Mouse (Mus musculus) limb, embryonic 10.5 days (tissue): ENCODE results near the gene Cxxc4. TPM values are rescaled to one million over a fixed set of nuclear protein-coding genes. Genes with fewer than 3 reads are reported as not detected.
A peak's percentile ranks its signal among the peaks of the same experiment; 100 is the strongest.

Experiments
- DNase-seq: peaks from one replicate; pipeline ENCODE4 v3.0.0-alpha.2; 2017; ENCODE audit warnings: low spot score
- H3K27ac ChIP-seq: fragments of 300-500 bp; sonication (generic); 2 replicates; pipeline ENCODE4 v1.5.1; 2016; ENCODE audit warnings: mild to moderate bottlenecking
- H3K27me3 ChIP-seq: fragments of 300-500 bp; sonication (generic); 2 replicates; pipeline ENCODE4 v1.6.1; 2016; ENCODE audit warnings: low read depth, mild to moderate bottlenecking; ENCODE audit not compliant: poor library complexity, severe bottlenecking
- H3K36me3 ChIP-seq: fragments of 300-500 bp; sonication (generic); 2 replicates; pipeline ENCODE4 v1.6.1; 2016; ENCODE audit warnings: mild to moderate bottlenecking, moderate library complexity
- H3K4me1 ChIP-seq: fragments of 300-500 bp; sonication (generic); 2 replicates; pipeline ENCODE4 v1.6.1; 2016
- H3K4me3 ChIP-seq: fragments of 300-500 bp; sonication (generic); 2 replicates; pipeline ENCODE4 v1.5.1; 2016; ENCODE audit warnings: mild to moderate bottlenecking, moderate library complexity
- H3K9me3 ChIP-seq: fragments of 300-500 bp; sonication (generic); replicated peaks from 2 replicates; pipeline ENCODE4 v1.6.1; 2016; ENCODE audit warnings: mild to moderate bottlenecking
- WGBS: fragments of 180-500 bp; shearing (Covaris S2); methylation state at CpG from one replicate; pipeline ENCODE4 v1.1.7; 2016; 5-methylcytosine and 5-hydroxymethylcytosine counted together
- microRNA counts: library from miRNA; unstranded; fragments of <30 nt; microRNA quantifications from one replicate; lab custom pipeline; 2017
- microRNA-seq: library from miRNA; unstranded; fragments of <30 nt; microRNA quantifications from one replicate; pipeline ENCODE4, GENCODE M21; 2017
- polyA plus RNA-seq: library from polyadenylated mRNA; unstranded; fragments of >200 nt; fragmentation: Nextera tagmentation; extraction: Ambion mirVana; gene quantifications from 2 replicates; pipeline ENCODE4 v1.2.1, GENCODE M21; 2016

Gene Cxxc4
- polyA plus RNA-seq, 1 experiment from 2014 or later, result 5.4 TPM

DNA sequence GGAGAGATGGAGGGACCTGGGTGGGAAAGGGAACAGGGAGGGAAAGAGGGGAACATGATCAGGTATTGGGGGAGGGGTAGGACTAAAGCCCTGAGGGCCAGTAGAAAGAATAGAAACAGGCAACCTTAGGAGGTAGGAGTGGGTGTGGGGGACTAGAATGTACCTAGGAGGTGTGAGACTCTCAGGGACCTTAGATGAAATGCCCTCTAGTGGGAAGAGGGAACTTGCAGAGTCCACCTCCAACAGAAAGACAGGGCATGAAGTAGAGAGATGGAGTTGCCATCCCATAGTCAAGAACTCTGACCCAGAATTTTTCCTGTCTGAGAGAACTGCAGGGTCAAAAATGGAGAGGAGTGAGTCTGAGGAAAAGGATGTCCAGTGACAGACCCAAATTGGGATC, 43.4 kb downstream of the Cxxc4 start:
- DNase-seq, result no peak
- no peaks in the 10 kb centered on the region for H3K36me3 ChIP-seq
- no peaks in the 10 kb centered on the region for H3K27me3 ChIP-seq

DNA sequence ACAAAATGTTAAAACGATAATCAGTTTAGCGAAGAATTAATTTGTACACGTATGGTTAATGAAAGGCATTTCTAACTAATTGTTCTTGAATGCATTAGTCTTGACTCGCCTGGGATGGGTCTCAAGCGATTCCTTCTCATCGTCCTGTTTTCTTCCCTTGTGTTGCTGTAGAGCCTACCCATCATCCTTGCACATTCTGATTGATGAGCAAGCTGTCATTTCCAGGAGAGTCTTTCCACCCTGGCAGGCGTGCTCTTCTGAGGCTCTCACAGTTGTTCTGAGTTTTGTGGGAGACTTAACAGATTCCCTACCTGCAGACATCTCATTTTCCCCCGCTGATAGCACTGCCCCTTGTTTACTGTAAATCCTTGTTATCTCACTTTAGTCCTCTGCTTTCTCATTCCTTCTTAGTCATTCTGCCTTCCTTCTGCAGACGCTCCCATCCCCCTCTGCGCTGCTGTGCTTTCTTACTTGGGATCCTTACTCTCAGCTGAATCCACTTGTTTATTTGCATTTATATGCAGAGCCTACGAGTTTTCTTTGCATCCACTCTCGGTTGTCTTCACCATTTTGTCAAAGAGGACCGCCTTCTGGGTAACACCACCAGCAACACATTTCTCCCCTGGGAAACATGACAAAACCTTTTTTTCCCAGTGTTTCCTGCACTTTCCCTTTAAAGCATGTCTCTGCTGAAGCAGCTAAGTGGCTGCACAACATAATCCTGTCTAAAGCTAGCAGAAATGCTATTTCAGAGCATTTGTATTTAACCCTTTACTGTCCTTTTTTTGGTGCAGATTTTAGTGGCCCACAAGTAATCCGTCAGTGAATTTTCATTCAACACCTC, 45.5 kb downstream of the Cxxc4 start:
- WGBS, result 32% methylated on average over 14 of the region's 14 CpGs
- Histone ChIP-seq H3K36me3 (no peaks in the 10 kb centered on the region), H3K27ac (no peak overlapping the region), H3K4me3 (no peak overlapping the region), H3K27me3 (no peaks in the 10 kb centered on the region), H3K9me3 (no peaks in the 10 kb centered on the region), H3K4me1 (peaks cover 6% of the 10 kb centered on the region; the same call in 1 of the 2 replicates)
- no peak for DNase-seq

More for the DNA sequence above, 43.4 kb downstream of the Cxxc4 start:
- no peak overlapping the region for H3K4me3 ChIP-seq
- H3K27ac ChIP-seq, result no peak overlapping the region
- peaks cover 6% of the 10 kb centered on the region; the same call in 1 of the 2 replicates for H3K4me1 ChIP-seq
- H3K9me3 ChIP-seq, result no peaks in the 10 kb centered on the region

DNA sequence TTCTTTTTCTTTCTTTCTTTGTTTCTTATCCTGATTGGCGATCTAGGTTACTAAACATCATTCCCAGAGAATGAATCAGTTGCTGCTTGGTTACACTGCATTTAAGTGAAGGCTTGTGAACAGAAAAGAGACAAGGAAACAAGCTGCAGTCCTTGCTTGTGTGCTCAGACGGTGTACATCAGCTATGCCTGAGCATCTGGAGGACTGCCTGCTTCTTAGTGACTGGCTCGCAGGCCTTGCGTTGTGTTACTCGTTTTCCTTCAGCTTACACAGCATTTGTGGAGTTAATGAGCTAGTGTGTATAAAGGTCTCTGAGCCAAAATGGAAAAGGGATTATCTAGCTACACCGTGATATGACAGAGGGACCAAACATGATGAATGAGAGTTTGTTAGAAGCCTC, 58.9 kb downstream of the Cxxc4 start:
- 80% methylated on average over 6 of the region's 6 CpGs for WGBS
- H3K4me1 ChIP-seq, result no peaks in the 10 kb centered on the region
- DNase-seq, result no peak
- H3K4me3 ChIP-seq, result no peak overlapping the region
- H3K9me3 ChIP-seq, result no peaks in the 10 kb centered on the region
- H3K36me3 ChIP-seq, result no peaks in the 10 kb centered on the region
- no peaks in the 10 kb centered on the region for H3K27me3 ChIP-seq
- no peak overlapping the region for H3K27ac ChIP-seq

DNA sequence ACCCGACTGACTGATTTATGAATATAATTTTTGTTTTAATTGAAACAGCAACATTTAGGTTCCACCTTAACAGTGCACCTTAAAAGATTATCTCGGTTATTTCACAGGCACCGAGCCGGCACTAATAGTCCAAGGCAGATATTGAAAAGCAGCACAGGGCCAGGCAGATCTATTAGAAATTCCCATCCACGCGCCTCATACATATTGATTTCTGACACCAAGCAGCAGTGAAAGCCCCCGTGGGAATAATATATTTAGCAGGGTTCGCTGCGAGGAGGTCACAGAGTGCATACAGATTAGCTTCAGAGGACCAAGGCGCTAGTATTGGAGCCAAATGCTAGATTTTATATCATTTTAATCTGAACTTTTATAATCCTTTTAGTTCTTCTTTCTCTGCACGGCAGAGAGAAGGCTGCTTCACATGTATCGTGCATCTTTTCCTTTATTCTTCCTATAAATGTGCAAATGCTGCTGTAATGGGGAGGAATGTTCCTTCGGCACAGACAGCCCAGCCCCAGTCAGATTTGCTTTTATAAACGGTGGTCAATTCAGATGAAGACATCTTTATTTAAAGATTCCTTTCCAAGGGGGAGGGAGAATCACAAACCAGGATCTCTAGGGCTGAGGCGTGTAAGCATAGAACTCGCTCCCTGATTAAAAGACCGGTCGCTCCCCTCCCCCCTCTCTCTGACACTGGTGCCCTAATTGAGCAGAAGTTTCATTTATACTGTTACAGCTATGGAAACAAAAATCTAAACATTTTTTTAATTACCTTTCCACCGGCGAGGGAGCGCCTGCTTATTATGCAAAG, 66.6 kb downstream of the Cxxc4 start:
- peak overlapping the region; percentile 25 for H3K27ac ChIP-seq
- no peak for DNase-seq
- no peaks in the 10 kb centered on the region for H3K9me3 ChIP-seq
- peaks cover 50% of the 10 kb centered on the region for H3K4me1 ChIP-seq
- peak overlapping the region; percentile 31 for H3K4me3 ChIP-seq
- H3K36me3 ChIP-seq, result no peaks in the 10 kb centered on the region
- 39% methylated on average over 21 of the region's 21 CpGs for WGBS
- no peaks in the 10 kb centered on the region for H3K27me3 ChIP-seq

DNA sequence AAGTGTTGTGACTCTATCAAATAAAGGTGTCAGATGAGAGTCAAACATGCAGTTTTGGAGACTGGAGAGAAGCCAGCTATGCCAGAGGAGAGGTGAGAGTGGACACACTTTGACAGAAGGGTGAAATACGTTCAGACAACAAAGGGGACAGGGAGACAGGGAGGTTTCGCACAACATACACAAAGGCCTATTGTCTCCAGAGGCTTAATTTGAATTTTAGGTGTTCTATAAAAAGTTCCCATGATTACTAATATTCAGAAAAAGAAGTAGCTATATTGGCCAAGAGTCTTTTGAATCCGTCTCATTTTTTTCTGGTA, 67.2 kb downstream of the Cxxc4 start:
- peak overlapping the region; percentile 25; the same call in 1 of the 2 replicates for H3K27ac ChIP-seq

DNA sequence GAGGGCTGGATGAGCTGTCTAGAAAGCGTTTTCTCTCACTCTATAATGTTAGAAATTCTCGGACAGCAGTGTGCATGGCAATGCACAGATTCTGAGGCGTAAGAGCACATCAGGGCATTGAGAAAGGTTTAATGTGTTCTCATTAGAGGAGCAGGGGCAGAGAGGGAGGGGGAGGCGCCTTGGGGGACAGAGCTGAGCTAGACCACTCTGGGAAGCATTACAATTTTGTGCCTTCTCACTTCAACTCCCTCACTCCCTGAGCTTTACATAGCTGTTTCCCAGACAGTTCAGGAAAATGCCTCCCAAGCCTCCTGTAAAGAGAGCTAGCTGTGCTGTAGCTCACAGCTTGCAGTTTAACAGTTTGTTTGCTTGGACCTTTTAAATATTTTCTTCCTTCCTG, 70.2 kb downstream of the Cxxc4 start:
- H3K4me1 ChIP-seq, result peaks cover 50% of the 10 kb centered on the region

More for the DNA sequence above, 67.2 kb downstream of the Cxxc4 start:
- 0 out of 2 replicates have a peak overlapping the region, but pooled peaks have one; percentile 31 for H3K4me3 ChIP-seq
- no peaks in the 10 kb centered on the region for H3K36me3 ChIP-seq
- no peaks in the 10 kb centered on the region for H3K27me3 ChIP-seq
- no peaks in the 10 kb centered on the region for H3K9me3 ChIP-seq
- DNase-seq, result no peak
- WGBS, result 42% methylated on average over 3 of the region's 3 CpGs
- H3K4me1 ChIP-seq, result peaks cover 50% of the 10 kb centered on the region

DNA sequence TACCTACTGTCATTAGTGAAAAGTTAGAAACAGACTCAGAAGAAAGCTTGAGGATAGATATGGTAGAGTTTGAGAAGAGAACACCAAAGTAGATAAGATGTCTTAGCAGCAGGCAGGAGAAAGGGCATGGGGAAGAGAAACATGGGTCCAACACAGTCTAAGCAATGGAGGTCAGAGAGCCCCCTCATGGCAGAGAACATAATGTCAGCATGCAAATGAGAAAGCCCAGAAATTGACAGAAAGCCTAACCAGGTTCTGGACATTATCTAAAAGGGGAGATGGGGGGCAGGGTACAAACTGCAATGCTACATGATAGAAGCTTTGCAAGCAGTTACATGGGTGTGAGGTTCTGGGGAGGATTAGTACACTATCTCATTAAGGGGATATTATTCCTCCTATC, 71.5 kb downstream of the Cxxc4 start:
- DNase-seq, result no peak
- Histone ChIP-seq H3K27me3 (no peaks in the 10 kb centered on the region), H3K36me3 (no peaks in the 10 kb centered on the region), H3K27ac (no peak overlapping the region), H3K4me1 (peaks cover 45% of the 10 kb centered on the region), H3K4me3 (no peak overlapping the region), H3K9me3 (no peaks in the 10 kb centered on the region)

More for the DNA sequence above, 70.2 kb downstream of the Cxxc4 start:
- Histone ChIP-seq H3K4me3 (no peak overlapping the region), H3K9me3 (no peaks in the 10 kb centered on the region), H3K27ac (peak overlapping the region; percentile 61; the same call in 1 of the 2 replicates), H3K36me3 (no peaks in the 10 kb centered on the region), H3K27me3 (no peaks in the 10 kb centered on the region)
- no peak for DNase-seq
- 31% methylated on average over 4 of the region's 4 CpGs for WGBS

MicroRNAs encoded within 50 kb of the gene (microRNA counts, 519-probe panel; counts per million panel counts)
- microRNA mmu-miR-1895 (lab: Ali Mortazavi, UCI), result 684 counts per million, percentile 72 among the panel's probes with 10 or more counts

Small RNAs within 50 kb of the gene (microRNA-seq; reads per million reads assigned to microRNA genes)
- gene Mir1895, result not detected
